Mouse (Mus musculus): ENCODE results near the gene Pou4f1. TPM values are rescaled to one million over a fixed set of nuclear protein-coding genes. Genes with fewer than 3 reads are reported as not detected.

The Pou4f1 gene
- polyA plus RNA-seq, 1 experiment from 2014 or later: 0.30 TPM

DNA sequence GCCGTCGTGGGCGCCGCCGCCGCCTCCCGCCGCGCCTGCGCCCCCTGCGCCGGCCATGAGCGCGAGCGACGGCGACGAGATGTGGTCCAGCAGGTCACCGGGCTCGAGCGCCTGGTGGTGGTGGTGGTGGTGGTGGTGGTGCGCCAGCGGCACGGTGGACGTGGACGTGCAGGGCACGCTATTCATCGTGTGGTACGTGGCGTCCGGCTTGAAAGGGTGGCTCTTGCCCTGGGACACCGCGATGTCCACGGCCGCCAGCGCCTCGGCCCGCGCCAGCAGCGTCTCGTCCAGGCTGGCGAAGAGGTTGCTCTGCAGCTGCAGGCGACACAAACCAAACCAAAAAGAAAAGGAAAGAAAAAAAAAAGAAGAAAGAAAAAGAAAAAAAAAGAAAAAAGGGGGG, 1.2 kb downstream of the Pou4f1 start:
- 1% methylated on average over 33 of the region's 43 CpGs for WGBS
- no peak for ATAC-seq (ENCODE audit: insufficient read depth, low FRiP score)
- H3K36me3 ChIP-seq (ENCODE audit: control insufficient read depth, insufficient read depth, low read length): no peaks in the 10 kb centered on the region
- H3K9me3 ChIP-seq (replicated peaks; ENCODE audit: control insufficient read depth, low read length): no peaks in the 10 kb centered on the region
- H3K4me3 ChIP-seq (replicated peaks; ENCODE audit: low read length): peak overlapping the region; percentile 37; the same call in 1 of the 2 replicates
- H3K4me1 ChIP-seq (ENCODE audit: control insufficient read depth, insufficient read depth, low read length): peaks cover 7% of the 10 kb centered on the region; the same call in 1 of the 2 replicates
- peaks cover 85% of the 10 kb centered on the region for H3K27me3 ChIP-seq (ENCODE audit: control insufficient read depth, insufficient read depth, low read length)
- H3K4me2 ChIP-seq (ENCODE audit: low read depth, low read length): peak overlapping the region; percentile 73; the same call in 1 of the 2 replicates
- no peak overlapping the region for H3K9ac ChIP-seq (ENCODE audit: low read length)
- no peak overlapping the region for H3K27ac ChIP-seq (ENCODE audit: low read length)

DNA sequence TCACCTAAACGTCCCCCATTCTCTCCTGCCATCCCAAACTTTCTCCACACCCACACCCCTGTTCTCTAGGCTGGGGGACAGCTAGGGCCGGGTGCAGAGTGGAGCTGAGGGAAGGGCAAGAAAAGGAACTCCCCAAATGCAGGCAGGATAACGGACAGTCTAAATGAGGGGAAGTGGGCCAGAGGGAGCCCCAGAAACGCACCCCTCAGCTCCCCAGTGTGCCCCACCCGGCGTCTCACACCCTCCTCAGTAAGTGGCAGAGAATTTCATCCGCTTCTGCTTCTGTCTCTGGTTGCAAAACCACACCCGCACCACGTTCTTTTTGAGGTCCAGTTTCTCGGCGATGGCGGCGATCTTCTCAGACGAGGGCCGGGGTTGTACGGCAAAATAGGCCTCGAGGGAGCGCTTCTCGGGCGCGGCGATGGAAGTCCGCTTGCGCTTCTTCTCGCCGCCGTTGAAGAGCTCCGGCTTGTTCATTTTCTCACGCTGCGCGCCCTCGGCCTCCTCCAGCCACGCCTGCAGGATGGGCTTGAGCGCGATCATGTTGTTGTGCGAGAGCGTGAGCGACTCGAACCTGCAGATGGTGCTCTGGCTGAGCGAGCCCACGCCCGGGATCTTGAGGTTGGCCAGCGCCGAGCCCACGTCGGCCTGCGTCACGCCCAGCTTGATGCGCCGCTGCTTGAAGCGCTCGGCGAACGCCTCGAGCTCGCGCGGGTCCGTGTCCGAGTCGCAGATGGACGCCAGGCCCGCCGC, 2.1 kb downstream of the Pou4f1 start:
- peak overlapping the region; percentile 37 for H3K4me3 ChIP-seq (replicated peaks; ENCODE audit: low read length)
- H3K9me3 ChIP-seq (replicated peaks; ENCODE audit: control insufficient read depth, low read length): no peaks in the 10 kb centered on the region
- peaks cover 85% of the 10 kb centered on the region for H3K27me3 ChIP-seq (ENCODE audit: control insufficient read depth, insufficient read depth, low read length)
- peaks cover 7% of the 10 kb centered on the region; the same call in 1 of the 2 replicates for H3K4me1 ChIP-seq (ENCODE audit: control insufficient read depth, insufficient read depth, low read length)
- no peak overlapping the region for H3K27ac ChIP-seq (ENCODE audit: low read length)
- ATAC-seq (ENCODE audit: insufficient read depth, low FRiP score): no peak
- no peaks in the 10 kb centered on the region for H3K36me3 ChIP-seq (ENCODE audit: control insufficient read depth, insufficient read depth, low read length)
- H3K9ac ChIP-seq (ENCODE audit: low read length): no peak overlapping the region
- H3K4me2 ChIP-seq (ENCODE audit: low read depth, low read length): peak overlapping the region; percentile 47
- under 1% methylated on average over 62 of the region's 64 CpGs for WGBS

DNA sequence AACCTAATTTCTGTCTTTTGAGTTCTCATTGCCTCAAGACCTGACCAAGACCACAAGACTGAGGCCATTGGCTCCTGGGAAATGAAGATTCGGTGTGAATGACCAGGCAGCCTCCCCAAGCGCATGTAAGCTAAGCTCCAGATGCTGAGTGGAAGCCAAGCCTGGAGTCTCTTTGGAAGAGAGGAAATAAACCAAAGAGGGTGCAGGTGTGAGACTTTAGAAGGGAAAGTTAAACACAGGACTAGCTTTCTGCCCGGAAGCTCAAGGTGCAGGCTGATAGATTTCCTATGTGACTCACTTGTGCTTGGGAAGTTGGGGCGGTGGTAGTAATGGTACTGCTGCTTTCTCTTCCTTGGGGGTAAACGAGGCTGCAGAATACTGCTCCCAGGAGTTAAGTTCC, 3.0 kb downstream of the Pou4f1 start:
- peaks cover 84% of the 10 kb centered on the region for H3K27me3 ChIP-seq (ENCODE audit: control insufficient read depth, insufficient read depth, low read length)
- no peak overlapping the region for H3K9ac ChIP-seq (ENCODE audit: low read length)
- WGBS: 5% methylated on average over 5 of the region's 5 CpGs
- ATAC-seq (ENCODE audit: insufficient read depth, low FRiP score): no peak
- no peaks in the 10 kb centered on the region for H3K36me3 ChIP-seq (ENCODE audit: control insufficient read depth, insufficient read depth, low read length)
- peaks cover 7% of the 10 kb centered on the region; the same call in 1 of the 2 replicates for H3K4me1 ChIP-seq (ENCODE audit: control insufficient read depth, insufficient read depth, low read length)
- H3K9me3 ChIP-seq (replicated peaks; ENCODE audit: control insufficient read depth, low read length): no peaks in the 10 kb centered on the region
- no peak overlapping the region for H3K27ac ChIP-seq (ENCODE audit: low read length)
- H3K4me3 ChIP-seq (replicated peaks; ENCODE audit: low read length): no peak overlapping the region
- no peak overlapping the region for H3K4me2 ChIP-seq (ENCODE audit: low read depth, low read length)

DNA sequence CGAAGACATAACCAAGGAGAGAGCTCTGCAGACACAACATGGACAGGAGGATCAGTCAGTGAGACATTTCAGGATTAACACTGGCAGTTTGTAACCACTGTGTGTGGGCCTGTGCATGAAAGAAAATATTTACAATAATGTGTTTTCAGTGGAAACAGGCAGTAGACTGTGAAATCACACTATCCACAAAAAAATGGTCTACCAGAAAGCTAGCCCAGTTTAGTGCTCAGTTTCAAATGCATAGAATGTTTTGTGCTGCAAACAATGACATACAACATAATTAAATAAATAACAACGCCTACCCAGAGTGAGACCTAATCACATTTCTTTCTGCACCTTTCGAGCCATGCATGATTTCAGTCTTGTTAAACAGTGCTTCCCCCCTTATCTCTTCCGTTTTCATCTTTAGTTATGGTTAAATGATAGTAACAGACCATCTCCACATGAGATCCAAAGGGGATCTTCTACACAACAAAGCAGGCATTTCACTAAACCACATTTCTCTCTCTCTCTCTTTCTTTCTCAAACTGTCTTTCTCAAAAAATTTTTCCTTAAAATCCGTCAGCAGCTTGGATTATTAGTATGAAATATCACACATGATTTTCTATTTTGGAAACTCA, 4.1 kb downstream of the Pou4f1 start:
- ATAC-seq (ENCODE audit: insufficient read depth, low FRiP score): no peak
- Histone ChIP-seq H3K4me3 (replicated peaks; ENCODE audit: low read length) (no peak overlapping the region), H3K9me3 (replicated peaks; ENCODE audit: control insufficient read depth, low read length) (no peaks in the 10 kb centered on the region), H3K27me3 (ENCODE audit: control insufficient read depth, insufficient read depth, low read length) (peaks cover 83% of the 10 kb centered on the region), H3K4me2 (ENCODE audit: low read depth, low read length) (no peak overlapping the region), H3K27ac (ENCODE audit: low read length) (no peak overlapping the region), H3K9ac (ENCODE audit: low read length) (no peak overlapping the region), H3K36me3 (ENCODE audit: control insufficient read depth, insufficient read depth, low read length) (no peaks in the 10 kb centered on the region), H3K4me1 (ENCODE audit: control insufficient read depth, insufficient read depth, low read length) (peaks cover 7% of the 10 kb centered on the region; the same call in 1 of the 2 replicates)
- 5% methylated on average over 5 of the region's 5 CpGs for WGBS

DNA sequence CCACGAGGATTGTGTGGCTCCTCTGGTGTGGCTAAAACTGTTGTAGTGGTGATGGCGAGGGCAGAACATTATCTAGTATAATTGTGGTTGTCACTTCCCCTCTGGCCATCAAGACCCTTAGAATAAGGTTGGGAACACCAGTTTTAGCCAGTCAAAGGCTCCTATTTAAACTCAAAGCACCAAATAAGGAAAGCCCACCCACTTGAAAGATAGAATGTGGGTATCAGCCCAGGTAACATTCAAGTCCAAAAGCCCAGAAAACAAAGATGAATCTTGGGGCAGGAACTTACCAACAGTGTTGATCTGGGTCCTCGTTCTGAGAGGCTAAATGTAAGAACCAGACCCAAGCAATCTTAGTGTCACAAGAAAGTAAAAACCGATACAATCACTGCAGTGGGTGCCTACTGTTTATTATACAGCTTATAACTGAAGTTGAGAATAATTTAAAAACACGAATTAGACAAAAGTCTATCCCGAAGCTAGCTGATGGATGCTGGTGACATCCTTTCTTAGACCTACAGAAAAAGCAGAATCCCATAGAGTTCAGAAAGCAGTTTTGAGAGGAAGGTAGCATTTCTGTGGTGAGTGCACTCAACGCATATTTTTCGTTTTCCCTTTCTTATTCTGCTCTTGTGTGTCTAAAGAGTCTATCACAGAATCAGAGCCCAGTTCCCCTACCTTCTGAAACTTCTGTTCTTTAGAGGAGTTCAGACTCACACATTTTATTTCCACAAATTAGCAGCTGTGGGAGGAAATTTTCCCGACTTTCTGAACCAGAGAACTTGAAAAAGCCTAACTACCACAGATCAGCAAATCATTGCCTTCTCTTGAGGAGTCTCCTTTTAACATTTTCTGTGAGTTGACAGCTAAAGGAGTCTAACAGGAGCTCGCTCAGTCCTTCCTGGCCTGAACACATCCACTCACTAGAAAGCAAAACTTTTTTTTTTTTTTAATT, 6.2 kb downstream of the Pou4f1 start:
- peaks cover 76% of the 10 kb centered on the region for H3K27me3 ChIP-seq (ENCODE audit: control insufficient read depth, insufficient read depth, low read length)
- no peak overlapping the region for H3K27ac ChIP-seq (ENCODE audit: low read length)
- no peak overlapping the region for H3K4me2 ChIP-seq (ENCODE audit: low read depth, low read length)
- no peaks in the 10 kb centered on the region for H3K9me3 ChIP-seq (replicated peaks; ENCODE audit: control insufficient read depth, low read length)
- H3K36me3 ChIP-seq (ENCODE audit: control insufficient read depth, insufficient read depth, low read length): no peaks in the 10 kb centered on the region
- H3K4me3 ChIP-seq (replicated peaks; ENCODE audit: low read length): no peak overlapping the region
- H3K4me1 ChIP-seq (ENCODE audit: control insufficient read depth, insufficient read depth, low read length): no peaks in the 10 kb centered on the region
- 2% methylated on average over 10 of the region's 10 CpGs for WGBS
- no peak overlapping the region for H3K9ac ChIP-seq (ENCODE audit: low read length)
- ATAC-seq (ENCODE audit: insufficient read depth, low FRiP score): no peak

DNA sequence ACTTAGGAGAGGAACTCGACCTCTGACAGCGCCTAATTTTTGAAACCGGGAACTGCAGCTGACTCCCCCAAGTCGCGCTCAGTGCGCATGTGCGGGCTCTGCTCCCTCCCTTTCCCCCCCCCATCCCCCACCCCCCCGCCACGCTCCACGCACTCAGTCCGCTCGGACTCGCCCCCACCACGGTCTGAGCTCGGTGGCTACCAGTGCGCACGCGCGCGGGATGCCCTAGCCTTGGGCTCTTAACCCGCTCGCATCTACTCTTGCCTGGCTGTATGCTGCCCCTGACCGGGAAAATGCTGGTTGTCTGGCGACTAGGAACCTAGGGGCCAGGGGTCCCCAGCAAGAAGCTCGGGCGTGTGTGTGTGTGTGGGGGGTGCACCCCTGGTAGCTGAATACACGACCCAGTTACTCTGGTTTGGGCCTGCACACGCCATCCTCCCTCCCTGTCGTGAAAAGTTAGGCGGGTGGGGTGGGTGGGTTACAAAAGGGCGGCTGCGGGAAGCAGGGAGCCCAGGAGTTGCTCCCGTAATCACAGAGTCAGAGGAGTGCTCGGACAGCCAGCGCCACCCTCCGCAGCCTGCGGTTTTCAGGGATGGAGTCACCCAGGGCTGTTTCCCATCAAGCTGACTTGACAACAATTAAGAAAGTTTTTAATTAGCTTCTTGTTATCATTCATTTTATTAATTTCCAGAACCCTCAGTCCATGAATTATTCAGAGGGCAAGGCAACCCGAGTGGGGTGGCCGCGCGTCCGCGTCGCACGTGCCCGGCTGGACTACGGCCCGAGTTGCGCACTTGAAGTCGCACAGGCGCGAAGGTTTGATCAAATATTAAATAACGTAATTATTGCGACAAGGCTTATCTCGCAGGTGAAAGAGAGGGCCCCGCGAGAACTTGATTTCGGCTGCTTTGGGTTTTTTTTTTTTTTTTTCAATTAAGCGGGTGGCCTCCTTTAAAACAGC, 7.2 kb downstream of the Pou4f1 start:
- Histone ChIP-seq H3K4me2 (ENCODE audit: low read depth, low read length) (0 out of 2 replicates have a peak overlapping the region, but pooled peaks have one; percentile 15), H3K4me1 (ENCODE audit: control insufficient read depth, insufficient read depth, low read length) (no peaks in the 10 kb centered on the region), H3K27me3 (ENCODE audit: control insufficient read depth, insufficient read depth, low read length) (peaks cover 70% of the 10 kb centered on the region), H3K36me3 (ENCODE audit: control insufficient read depth, insufficient read depth, low read length) (no peaks in the 10 kb centered on the region), H3K4me3 (replicated peaks; ENCODE audit: low read length) (no peak overlapping the region), H3K9me3 (replicated peaks; ENCODE audit: control insufficient read depth, low read length) (no peaks in the 10 kb centered on the region), H3K27ac (ENCODE audit: low read length) (no peak overlapping the region), H3K9ac (ENCODE audit: low read length) (no peak overlapping the region)
- ATAC-seq (ENCODE audit: insufficient read depth, low FRiP score): peak; percentile 33; the same call in 1 of the 2 replicates
- 2% methylated on average over 59 of the region's 59 CpGs for WGBS

DNA sequence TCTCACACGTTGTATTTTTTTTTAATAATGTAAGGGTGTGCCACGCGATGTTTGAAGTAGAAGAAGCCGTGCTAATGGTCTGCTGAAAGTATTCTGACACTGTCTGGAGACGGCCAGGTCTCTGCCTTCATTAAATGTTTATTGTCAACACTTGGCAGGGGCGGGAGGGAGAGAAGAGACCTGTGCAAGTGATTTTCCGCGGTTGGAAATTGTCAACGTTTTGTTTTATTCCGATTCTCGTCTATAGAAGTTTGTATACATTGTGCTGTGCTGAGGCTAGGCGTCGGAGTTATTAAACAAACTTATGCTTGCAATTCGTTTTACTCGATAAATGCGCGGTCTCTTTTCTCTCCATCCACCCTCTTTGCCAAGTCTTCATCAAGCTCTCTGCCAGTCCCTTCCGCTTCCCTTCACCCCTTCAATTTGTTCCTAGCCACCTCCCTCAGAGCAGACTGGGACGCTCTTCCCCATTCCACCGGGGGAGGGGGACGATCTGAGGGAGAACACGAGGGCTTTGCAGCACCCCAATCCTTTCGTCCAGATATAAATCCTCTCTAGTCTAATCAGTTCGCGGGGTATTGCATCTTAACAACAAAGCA, 8.2 kb downstream of the Pou4f1 start:
- Histone ChIP-seq H3K4me1 (ENCODE audit: control insufficient read depth, insufficient read depth, low read length) (no peaks in the 10 kb centered on the region), H3K27me3 (ENCODE audit: control insufficient read depth, insufficient read depth, low read length) (peaks cover 66% of the 10 kb centered on the region), H3K36me3 (ENCODE audit: control insufficient read depth, insufficient read depth, low read length) (no peaks in the 10 kb centered on the region), H3K4me3 (replicated peaks; ENCODE audit: low read length) (no peak overlapping the region), H3K9me3 (replicated peaks; ENCODE audit: control insufficient read depth, low read length) (no peaks in the 10 kb centered on the region), H3K9ac (ENCODE audit: low read length) (no peak overlapping the region), H3K27ac (ENCODE audit: low read length) (no peak overlapping the region), H3K4me2 (ENCODE audit: low read depth, low read length) (no peak overlapping the region)
- 1% methylated on average over 25 of the region's 25 CpGs for WGBS
- no peak for ATAC-seq (ENCODE audit: insufficient read depth, low FRiP score)
